Mouse (Mus musculus): ENCODE results near the gene 1700029I15Rik. TPM values are rescaled to one million over a fixed set of nuclear protein-coding genes. Genes with fewer than 3 reads are reported as not detected.

The 1700029I15Rik gene
- total RNA-seq, 1 experiment, result 1.3 TPM

DNA sequence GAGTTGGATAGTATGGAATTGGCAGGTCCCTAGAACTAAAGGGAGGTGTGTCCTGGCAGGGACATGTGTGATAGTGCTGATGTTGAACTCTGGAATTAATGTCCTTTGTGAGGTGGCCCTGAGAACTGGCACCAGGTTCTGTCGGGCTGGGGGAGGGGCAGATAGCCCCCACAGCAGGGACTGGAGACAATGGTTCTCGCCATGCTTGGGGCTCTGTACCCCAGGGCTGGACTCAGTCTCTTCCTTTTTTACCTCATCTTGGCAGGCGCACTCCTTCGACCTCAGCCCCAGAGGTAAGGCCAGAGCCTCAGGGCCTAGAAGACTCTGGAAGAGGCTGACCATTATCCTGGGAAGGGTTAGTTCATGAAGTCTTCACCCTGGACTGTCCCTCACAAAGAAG is 421 bp downstream of the 1700029I15Rik start:
- in situ Hi-C loops (cut with MboI; ENCODE audit: low sequenced_read_pairs in 2 of 2, unreplicated experiment in 2 of 2), result no loop called here
- Histone ChIP-seq H3K9ac (ENCODE audit: insufficient read depth, low read depth, low read length, poor library complexity, severe bottlenecking) (no peak overlapping the region), H3K4me1 (ENCODE audit: control insufficient read depth in 2 of 2, insufficient read depth in 2 of 2, low read length in 2 of 2, poor library complexity in 1 of 2) (peaks cover 0 to 7% of the 10 kb centered on the region in 2 experiments; a peak in 1 of 4 replicates), H3K36me3 (ENCODE audit: control insufficient read depth, insufficient read depth, low read length, poor library complexity, severe bottlenecking) (peaks cover 33% of the 10 kb centered on the region; the same call in 1 of the 2 replicates), H3K27ac (ENCODE audit: insufficient read depth, low read depth, low read length, poor library complexity, severe bottlenecking) (no peak overlapping the region), H3K4me3 (ENCODE audit: insufficient read depth in 1 of 2, low read depth in 1 of 2, low read length in 2 of 2, poor library complexity in 1 of 2, severe bottlenecking in 1 of 2) (no peak overlapping the region), H3K9me3 (ENCODE audit: control insufficient read depth, insufficient read depth, low read depth, low read length) (no peaks in the 10 kb centered on the region)
- DNase-seq (ENCODE audit: low read depth, low spot score), result no peak
- no peak for TF ChIP-seq ZNF384 (IDR thresholded peaks at IDR 0.05; ENCODE audit: low read depth, low read length)
- TF ChIP-seq HCFC1 (IDR thresholded peaks at IDR 0.05; ENCODE audit: borderline replicate concordance, insufficient read depth, low read length), result no peak
- TF ChIP-seq ZC3H11A (IDR thresholded peaks at IDR 0.05; ENCODE audit: borderline replicate concordance, low read depth, low read length), result no peak
- no peak for TF ChIP-seq CHD2 (IDR thresholded peaks at IDR 0.05; ENCODE audit: low read depth, low read length)
- TF ChIP-seq MAFK (IDR thresholded peaks at IDR 0.05; ENCODE audit: insufficient read depth, low read depth, low read length), result no peak

DNA sequence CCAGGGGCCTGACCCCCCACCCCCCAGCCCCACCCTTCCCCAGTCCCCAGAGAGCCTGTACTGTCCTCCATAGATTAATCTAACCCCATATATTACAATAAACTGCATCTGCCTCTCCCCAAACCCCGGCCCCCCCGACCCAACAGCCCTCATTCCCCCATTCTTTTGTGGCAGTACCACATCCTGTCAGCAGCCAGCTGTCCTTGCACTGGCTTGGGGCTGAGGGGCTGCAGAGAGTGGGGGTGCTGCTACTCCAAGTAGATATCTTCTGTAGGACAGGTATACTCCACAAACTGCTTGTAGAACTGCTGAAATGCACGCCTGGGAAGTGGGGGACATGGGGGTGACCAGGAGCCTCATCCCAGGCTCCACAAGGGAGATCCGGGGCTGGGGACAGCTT is 1.8 kb downstream of the 1700029I15Rik start:
- in situ Hi-C loops (cut with MboI; ENCODE audit: low sequenced_read_pairs in 2 of 2, unreplicated experiment in 2 of 2), result no loop called here
- H3K4me3 ChIP-seq (ENCODE audit: insufficient read depth in 1 of 2, low read depth in 1 of 2, low read length in 2 of 2, poor library complexity in 1 of 2, severe bottlenecking in 1 of 2), result no peak overlapping the region
- no peak for TF ChIP-seq ZC3H11A (IDR thresholded peaks at IDR 0.05; ENCODE audit: borderline replicate concordance, low read depth, low read length)
- no peak for TF ChIP-seq HCFC1 (IDR thresholded peaks at IDR 0.05; ENCODE audit: borderline replicate concordance, insufficient read depth, low read length)
- no peak for TF ChIP-seq MAFK (IDR thresholded peaks at IDR 0.05; ENCODE audit: insufficient read depth, low read depth, low read length)
- TF ChIP-seq ZNF384 (IDR thresholded peaks at IDR 0.05; ENCODE audit: low read depth, low read length), result no peak
- no peak for DNase-seq (ENCODE audit: low read depth, low spot score)
- H3K4me1 ChIP-seq (ENCODE audit: control insufficient read depth in 2 of 2, insufficient read depth in 2 of 2, low read length in 2 of 2, poor library complexity in 1 of 2), result peaks cover 2 to 7% of the 10 kb centered on the region in 2 experiments; a peak in 1 of 4 replicates
- peaks cover 27% of the 10 kb centered on the region; the same call in 1 of the 2 replicates for H3K36me3 ChIP-seq (ENCODE audit: control insufficient read depth, insufficient read depth, low read length, poor library complexity, severe bottlenecking)
- H3K27ac ChIP-seq (ENCODE audit: insufficient read depth, low read depth, low read length, poor library complexity, severe bottlenecking), result no peak overlapping the region
- H3K9ac ChIP-seq (ENCODE audit: insufficient read depth, low read depth, low read length, poor library complexity, severe bottlenecking), result no peak overlapping the region
- no peaks in the 10 kb centered on the region for H3K9me3 ChIP-seq (ENCODE audit: control insufficient read depth, insufficient read depth, low read depth, low read length)

DNA sequence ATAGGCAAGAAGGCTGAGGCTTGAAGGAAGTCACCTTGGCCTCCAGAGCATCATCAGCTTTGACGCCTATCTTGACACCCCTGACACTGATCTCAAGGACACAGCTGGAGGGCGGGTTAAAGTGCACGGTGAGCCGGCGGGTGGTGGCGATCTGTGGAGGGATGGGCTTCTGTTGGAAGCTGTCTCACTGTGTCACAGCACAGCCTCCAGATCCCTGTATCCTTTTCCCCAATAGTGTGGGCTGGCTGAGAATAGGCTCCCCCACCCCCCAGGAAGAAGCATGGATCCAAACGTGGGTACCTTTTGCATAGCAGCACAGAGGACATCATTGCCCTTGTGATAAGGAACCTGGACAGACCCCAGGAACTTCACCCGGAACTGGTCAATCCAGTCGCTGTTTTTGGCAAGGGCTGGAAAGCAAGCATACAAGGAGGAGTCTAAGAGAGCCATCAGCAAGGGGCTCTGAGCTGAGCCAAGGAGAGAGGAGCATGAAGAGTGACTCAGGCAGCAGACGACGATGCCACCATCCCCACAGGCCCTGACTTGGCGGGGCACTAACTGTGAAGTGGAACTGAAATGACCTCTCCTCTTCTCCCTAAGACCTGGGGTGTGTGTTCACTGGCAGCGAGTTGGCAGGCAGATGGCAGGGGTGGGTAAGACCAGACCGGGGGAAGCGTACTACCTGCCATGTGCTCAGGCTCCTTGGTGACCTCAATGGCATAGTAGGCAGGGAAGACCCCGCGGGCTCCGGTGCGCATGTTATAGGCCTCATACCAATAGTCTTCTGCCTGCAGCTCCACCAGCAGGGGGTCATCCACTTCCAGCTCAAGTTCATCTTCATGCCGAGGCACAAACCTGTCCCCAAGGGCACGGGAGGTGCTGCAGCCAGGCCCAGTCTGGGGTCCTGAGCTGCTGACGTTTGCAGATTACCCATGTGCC is 3.0 kb downstream of the 1700029I15Rik start:
- DNase-seq (ENCODE audit: low read depth, low spot score), result no peak
- Histone ChIP-seq H3K27ac (ENCODE audit: insufficient read depth, low read depth, low read length, poor library complexity, severe bottlenecking) (no peak overlapping the region; the same call in 1 of the 2 replicates), H3K9me3 (ENCODE audit: control insufficient read depth, insufficient read depth, low read depth, low read length) (no peaks in the 10 kb centered on the region), H3K4me3 (ENCODE audit: insufficient read depth in 1 of 2, low read depth in 1 of 2, low read length in 2 of 2, poor library complexity in 1 of 2, severe bottlenecking in 1 of 2) (no peak overlapping the region), H3K36me3 (ENCODE audit: control insufficient read depth, insufficient read depth, low read length, poor library complexity, severe bottlenecking) (peaks cover 25% of the 10 kb centered on the region; the same call in 1 of the 2 replicates), H3K4me1 (ENCODE audit: control insufficient read depth in 2 of 2, insufficient read depth in 2 of 2, low read length in 2 of 2, poor library complexity in 1 of 2) (peaks cover 2 to 9% of the 10 kb centered on the region in 2 experiments; a peak in 1 of 4 replicates), H3K9ac (ENCODE audit: insufficient read depth, low read depth, low read length, poor library complexity, severe bottlenecking) (no peak overlapping the region)
- TF ChIP-seq HCFC1 (IDR thresholded peaks at IDR 0.05; ENCODE audit: borderline replicate concordance, insufficient read depth, low read length), result no peak
- no peak for TF ChIP-seq ZNF384 (IDR thresholded peaks at IDR 0.05; ENCODE audit: low read depth, low read length)
- no peak for TF ChIP-seq ZC3H11A (IDR thresholded peaks at IDR 0.05; ENCODE audit: borderline replicate concordance, low read depth, low read length)
- TF ChIP-seq MAFK (IDR thresholded peaks at IDR 0.05; ENCODE audit: insufficient read depth, low read depth, low read length), result no peak
- no peak for TF ChIP-seq CHD2 (IDR thresholded peaks at IDR 0.05; ENCODE audit: low read depth, low read length)
- in situ Hi-C loops (cut with MboI; ENCODE audit: low sequenced_read_pairs in 2 of 2, unreplicated experiment in 2 of 2), result no loop called here

- Histone ChIP-seq H3K36me3 (ENCODE audit: control insufficient read depth, insufficient read depth, low read length, poor library complexity, severe bottlenecking) (peaks cover 25% of the 10 kb centered on the region; the same call in 1 of the 2 replicates), H3K4me3 (ENCODE audit: insufficient read depth in 1 of 2, low read depth in 1 of 2, low read length in 2 of 2, poor library complexity in 1 of 2, severe bottlenecking in 1 of 2) (no peak overlapping the region), H3K27ac (ENCODE audit: insufficient read depth, low read depth, low read length, poor library complexity, severe bottlenecking) (no peak overlapping the region), H3K9me3 (ENCODE audit: control insufficient read depth, insufficient read depth, low read depth, low read length) (no peaks in the 10 kb centered on the region), H3K4me1 (ENCODE audit: control insufficient read depth in 2 of 2, insufficient read depth in 2 of 2, low read length in 2 of 2, poor library complexity in 1 of 2) (peaks cover 2 to 10% of the 10 kb centered on the region in 2 experiments; a peak in 1 of 4 replicates), H3K9ac (ENCODE audit: insufficient read depth, low read depth, low read length, poor library complexity, severe bottlenecking) (0 out of 2 replicates have a peak overlapping the region, but pooled peaks have one; percentile 19)
- in situ Hi-C loops (cut with MboI; ENCODE audit: low sequenced_read_pairs in 2 of 2, unreplicated experiment in 2 of 2), result no loop called here
- DNase-seq (ENCODE audit: low read depth, low spot score), result no peak
- TF ChIP-seq ZNF384 (IDR thresholded peaks at IDR 0.05; ENCODE audit: low read depth, low read length), result no peak
- no peak for TF ChIP-seq MAFK (IDR thresholded peaks at IDR 0.05; ENCODE audit: insufficient read depth, low read depth, low read length)
Observed at GRCm38 (mm10) chr2:92386821-92387570, 4.7 kb downstream of the 1700029I15Rik start.
